Mouse (Mus musculus) heart, postnatal 0 days (tissue): ENCODE measurements around the gene Stk24.

ENCODE experiments used
- CTCF ChIP-seq: IDR thresholded peaks from 2 replicates; pipeline ENCODE4 v1.5.1; 2016; ENCODE audit warnings: antibody characterized with exemption, control low read depth, low read depth
- EP300 ChIP-seq: IDR thresholded peaks from 2 replicates; pipeline ENCODE4 v1.6.1; 2016; ENCODE audit warnings: antibody characterized with exemption, low read depth

- TF ChIP-seq CTCF (no peak), EP300 (no peak)
These were observed 7.9 kb upstream of the Stk24 start for GRCm38 (mm10) chr14:121387760-121388159.
